Mouse (Mus musculus): ENCODE data around the gene 0610030E20Rik.

0610030E20Rik gene

GRCm38 (mm10) chr6:72347166-72347941 is at the start of gene 0610030E20Rik:
0610030E20Rik (plus strand) TSS chr6:72347317.
- peak; percentile 79 to 80 for DNase-seq

- no peak for DNase-seq
Observed at GRCm38 (mm10) chr6:72297825-72298224, 49.3 kb upstream of the 0610030E20Rik start.

- no peak for DNase-seq
Observed at GRCm38 (mm10) chr6:72302349-72302925, 44.7 kb upstream of the 0610030E20Rik start.

- DNase-seq: peak; percentile 58 to 70
Observed at GRCm38 (mm10) chr6:72303510-72303909, 43.6 kb upstream of the 0610030E20Rik start.

- no peak for DNase-seq
Observed at GRCm38 (mm10) chr6:72312198-72312597, 34.9 kb upstream of the 0610030E20Rik start.

- no peak for DNase-seq
Observed at GRCm38 (mm10) chr6:72313124-72313867, 33.8 kb upstream of the 0610030E20Rik start.

GRCm38 (mm10) chr6:72315384-72315783 is 31.7 kb upstream of the 0610030E20Rik start:
- peak in 1 of 2 experiments; percentile 23 for DNase-seq

- peak; percentile 66 to 70 for DNase-seq
Observed at GRCm38 (mm10) chr6:72316044-72316443, 31.1 kb upstream of the 0610030E20Rik start.

- DNase-seq: no peak
Observed at GRCm38 (mm10) chr6:72318440-72318839, 28.7 kb upstream of the 0610030E20Rik start.

- DNase-seq: peak in 1 of 2 experiments; percentile 36
Observed at GRCm38 (mm10) chr6:72319019-72319418, 28.1 kb upstream of the 0610030E20Rik start.

GRCm38 (mm10) chr6:72322936-72323335 is 24.2 kb upstream of the 0610030E20Rik start:
- no peak for DNase-seq

- DNase-seq: no peak
Observed at GRCm38 (mm10) chr6:72323786-72324508, 23.2 kb upstream of the 0610030E20Rik start.

- peak; percentile 73 for DNase-seq
Observed at GRCm38 (mm10) chr6:72326274-72326673, 20.8 kb upstream of the 0610030E20Rik start.

GRCm38 (mm10) chr6:72329019-72329418 is 18.1 kb upstream of the 0610030E20Rik start:
- DNase-seq: no peak

GRCm38 (mm10) chr6:72330133-72330532 is 17.0 kb upstream of the 0610030E20Rik start:
- DNase-seq: no peak

GRCm38 (mm10) chr6:72333111-72333510 is 14.0 kb upstream of the 0610030E20Rik start:
- DNase-seq: no peak

GRCm38 (mm10) chr6:72340481-72340880 is 6.6 kb upstream of the 0610030E20Rik start:
- no peak for DNase-seq

- DNase-seq: no peak
Observed at GRCm38 (mm10) chr6:72344396-72345073, 2.6 kb upstream of the 0610030E20Rik start.

- peak; percentile 94 to 95 for DNase-seq
Observed at GRCm38 (mm10) chr6:72345074-72345567, 2.0 kb upstream of the 0610030E20Rik start, which contains the start of gene Usp39. Usp39 (minus strand) TSS chr6:72345184.

GRCm38 (mm10) chr6:72345633-72346032 is 1.5 kb upstream of the 0610030E20Rik start:
- no peak for DNase-seq

- DNase-seq: no peak
Observed at GRCm38 (mm10) chr6:72346261-72346660, 856 bp upstream of the 0610030E20Rik start.

- DNase-seq: no peak
Observed at GRCm38 (mm10) chr6:72348411-72348810, 1.3 kb downstream of the 0610030E20Rik start.

Data from lung, adult 18-20 months (tissue).